Mouse (Mus musculus) kidney, postnatal 14 days (tissue): ENCODE results near the gene Lhx6.

ENCODE experiments used
- DNase-seq: peaks from one replicate; pipeline ENCODE4 v3.0.0; 2022; ENCODE audit warnings: mixed read lengths

Lhx6 gene

GRCm38 (mm10) chr2:36092748-36093147 lies 12.5 kb downstream of the Lhx6 start:
- peak; percentile 63 for DNase-seq

GRCm38 (mm10) chr2:36090853-36091741 lies 14.1 kb downstream of the Lhx6 start:
- DNase-seq: peak; percentile 78

- DNase-seq: no peak
Measured at GRCm38 (mm10) chr2:36089190-36089589, 16.0 kb downstream of the Lhx6 start.

GRCm38 (mm10) chr2:36085041-36085440 lies 20.2 kb downstream of the Lhx6 start:
- DNase-seq: no peak

- no peak for DNase-seq
Measured at GRCm38 (mm10) chr2:36082802-36083580, 22.2 kb downstream of the Lhx6 start.

GRCm38 (mm10) chr2:36081446-36081845 lies 23.8 kb downstream of the Lhx6 start:
- DNase-seq: peak; percentile 67

GRCm38 (mm10) chr2:36077160-36077761 lies 27.9 kb downstream of the Lhx6 start:
- no peak for DNase-seq

GRCm38 (mm10) chr2:36075210-36075609 lies 30.0 kb downstream of the Lhx6 start:
- DNase-seq: no peak

- DNase-seq: no peak
Measured at GRCm38 (mm10) chr2:36073781-36074180, 31.4 kb downstream of the Lhx6 start.

- DNase-seq: no peak
Measured at GRCm38 (mm10) chr2:36071660-36072305, 33.4 kb downstream of the Lhx6 start.

GRCm38 (mm10) chr2:36067132-36067531 lies 38.1 kb downstream of the Lhx6 start:
- no peak for DNase-seq

- DNase-seq: no peak
Measured at GRCm38 (mm10) chr2:36061409-36061808, 43.8 kb downstream of the Lhx6 start.

- no peak for DNase-seq
Measured at GRCm38 (mm10) chr2:36056248-36056647, 49.0 kb downstream of the Lhx6 start.

GRCm38 (mm10) chr2:36053249-36053648 lies 52.0 kb downstream of the Lhx6 start:
- no peak for DNase-seq

- DNase-seq: no peak
Measured at GRCm38 (mm10) chr2:36049567-36049954, 55.6 kb downstream of the Lhx6 start.

- DNase-seq: peak; percentile 99
Measured at GRCm38 (mm10) chr2:36048748-36049566, 56.3 kb downstream of the Lhx6 start, which contains the start of the genes Ndufa8 and Morn5. TSS of gene Ndufa8 (minus strand) at chr2:36049406. TSS of gene Morn5 (plus strand) at chr2:36049458.

- no peak for DNase-seq
Measured at GRCm38 (mm10) chr2:36048164-36048563, 57.0 kb downstream of the Lhx6 start.

- DNase-seq: peak; percentile 34
Measured at GRCm38 (mm10) chr2:36040872-36041271, 64.3 kb downstream of the Lhx6 start.

- no peak for DNase-seq
Measured at GRCm38 (mm10) chr2:36039297-36039985, 65.8 kb downstream of the Lhx6 start.

- peak; percentile 54 for DNase-seq
Measured at GRCm38 (mm10) chr2:36035413-36036081, 69.7 kb downstream of the Lhx6 start.

- no peak for DNase-seq
Measured at GRCm38 (mm10) chr2:36034898-36035297, 70.3 kb downstream of the Lhx6 start.
